Mouse (Mus musculus) kidney, adult 2 months (tissue): ENCODE results near the gene Cacna1h. TPM values are rescaled to one million over a fixed set of nuclear protein-coding genes. Genes with fewer than 3 reads are reported as not detected.

Source experiments
- DNase-seq: peaks from one replicate; pipeline ENCODE4 v3.0.0; 2021
- H3K27ac ChIP-seq: fragments of 200-500 bp; 2 replicates; pipeline ENCODE4 v1.5.1; 2012; ENCODE audit warnings: low read depth, low read length, control low read depth, inconsistent platforms; ENCODE audit not compliant: insufficient read depth
- H3K27me3 ChIP-seq: fragments of 200-500 bp; replicated peaks from 2 replicates; pipeline ENCODE4 v1.6.1; 2012; ENCODE audit warnings: mild to moderate bottlenecking, moderate library complexity, low read length, inconsistent platforms; ENCODE audit not compliant: control insufficient read depth, insufficient read depth
- H3K36me3 ChIP-seq: fragments of 200-500 bp; 2 replicates; pipeline ENCODE4 v1.6.1; 2012; ENCODE audit warnings: mild to moderate bottlenecking, moderate library complexity, low read length, inconsistent platforms; ENCODE audit not compliant: control insufficient read depth, insufficient read depth
- H3K4me1 ChIP-seq: fragments of 200-500 bp; 2 replicates; pipeline ENCODE4 v1.6.1; 2011; ENCODE audit warnings: low read length; ENCODE audit not compliant: control insufficient read depth, insufficient read depth
- H3K4me3 ChIP-seq: fragments of 200-500 bp; 2 replicates; pipeline ENCODE4 v1.5.1; 2011; ENCODE audit warnings: mild to moderate bottlenecking, low read depth, low read length, control low read depth; ENCODE audit not compliant: insufficient read depth
- CTCF ChIP-seq: fragments of 200-500 bp; conservative IDR thresholded peaks from 2 replicates; pipeline ENCODE4 v1.5.1; 2011; ENCODE audit warnings: low read depth, mild to moderate bottlenecking, control low read depth, low read length, moderate library complexity, mixed read lengths; ENCODE audit not compliant: insufficient read depth, insufficient read length
- POLR2A ChIP-seq: fragments of 200-500 bp; IDR thresholded peaks from one replicate; pipeline ENCODE4 v1.6.1; 2011; ENCODE audit warnings: low read depth, low read length, control low read depth
- WGBS: fragments of 180-500 bp; shearing (Covaris S2); methylation state at CpG from one replicate; pipeline ENCODE4 v1.1.7; 2018; 5-methylcytosine and 5-hydroxymethylcytosine counted together
- polyA plus RNA-seq: library from polyadenylated mRNA; depleted of rRNA; stranded (reverse); fragments of >200 nt; gene quantifications from 2 replicates; pipeline ENCODE4 v1.2.3, GENCODE M21; 2012; rRNA removed

Gene Cacna1h
- polyA plus RNA-seq, 1 experiment = 0.44 TPM

- 58% methylated on average over 9 of the region's 9 CpGs for WGBS
- TF ChIP-seq POLR2A = no peak
- TF ChIP-seq CTCF = no peak
- no peak for DNase-seq
- Histone ChIP-seq H3K27me3 (no peaks in the 10 kb centered on the region), H3K36me3 (no peaks in the 10 kb centered on the region), H3K4me1 (no peaks in the 10 kb centered on the region), H3K4me3 (no peak overlapping the region), H3K27ac (no peak overlapping the region)
These were observed 101.3 kb downstream of the Cacna1h start for GRCm38 (mm10) chr17:25332321-25332720.

Other genes with a start within 250 kb of the Cacna1h start
- 10.8 and 12.2 TPM in 2 replicates for gene BC003965, start 249.2 kb downstream of the Cacna1h start, polyA plus RNA-seq
- 38.3 and 44.1 TPM in 2 replicates for gene Unkl, start 245.4 kb downstream of the Cacna1h start, polyA plus RNA-seq
- gene Gnptg, start 193.7 kb downstream of the Cacna1h start, polyA plus RNA-seq = 121 and 123 TPM in 2 replicates
- 20.0 and 21.6 TPM in 2 replicates for gene Tsr3, start 193.6 kb downstream of the Cacna1h start, polyA plus RNA-seq
- gene Baiap3, start 177.4 kb downstream of the Cacna1h start, polyA plus RNA-seq = 5.6 and 6.9 TPM in 2 replicates
- 110 and 128 TPM in 2 replicates for gene Ube2i, start 159.2 kb downstream of the Cacna1h start, polyA plus RNA-seq
- gene Prss34, start 135.4 kb downstream of the Cacna1h start, polyA plus RNA-seq = not detected in 2 replicates
- not detected in 2 replicates for gene Prss28, start 125.1 kb downstream of the Cacna1h start, polyA plus RNA-seq
- gene Prss29, start 115.1 kb downstream of the Cacna1h start, polyA plus RNA-seq = not detected in 2 replicates
- gene Tpsab1, start 88.2 kb downstream of the Cacna1h start, polyA plus RNA-seq = not detected in 2 replicates
- gene Tpsb2, start 67.5 kb downstream of the Cacna1h start, polyA plus RNA-seq = 1.8 and 2.4 TPM in 2 replicates
- gene Tpsg1, start 64.5 kb downstream of the Cacna1h start, polyA plus RNA-seq = 0.12 TPM in 1 of 2 replicates, not detected in the other
- gene Tekt4, start 20.8 kb upstream of the Cacna1h start, polyA plus RNA-seq = 0.07 and 0.08 TPM in 2 replicates
- not detected in 2 replicates for gene Sstr5, start 63.5 kb upstream of the Cacna1h start, polyA plus RNA-seq
- gene Sox8, start 136.9 kb upstream of the Cacna1h start, polyA plus RNA-seq = 0.70 and 0.76 TPM in 2 replicates
- gene Lmf1, start 145.3 kb upstream of the Cacna1h start, polyA plus RNA-seq = 31.6 and 35.4 TPM in 2 replicates